Mouse (Mus musculus) heart, adult 2 months (tissue): ENCODE measurements around the gene Casp7. TPM values are rescaled to one million over a fixed set of nuclear protein-coding genes. Genes with fewer than 3 reads are reported as not detected.

Experiments
- DNase-seq, 2 experiments: peaks; one replicate each; pipeline ENCODE4 v3.0.0; 2021
- H3K27ac ChIP-seq: fragments of 200-600 bp; 2 replicates; pipeline ENCODE4 v1.8.1; 2022
- H3K27me3 ChIP-seq: fragments of 200-500 bp; 2 replicates; pipeline ENCODE4 v1.6.1; 2012; ENCODE audit warnings: mild to moderate bottlenecking, low read length, inconsistent platforms, mixed read lengths; ENCODE audit not compliant: control insufficient read depth, insufficient read depth
- H3K36me3 ChIP-seq: fragments of 200-500 bp; 2 replicates; pipeline ENCODE4 v1.6.1; 2012; ENCODE audit warnings: low read length, inconsistent platforms; ENCODE audit not compliant: control insufficient read depth, insufficient read depth
- H3K4me1 ChIP-seq: fragments of 200-500 bp; 2 replicates; pipeline ENCODE4 v1.6.1; 2011; ENCODE audit warnings: low read length; ENCODE audit not compliant: control insufficient read depth, insufficient read depth
- H3K4me3 ChIP-seq: fragments of 200-600 bp; 2 replicates; pipeline ENCODE4 v1.8.1; 2022
- H3K79me2 ChIP-seq: fragments of 200-500 bp; replicated peaks from 2 replicates; pipeline ENCODE4 v1.6.1; 2012; ENCODE audit warnings: mild to moderate bottlenecking, inconsistent platforms, low read length, moderate library complexity, mixed read lengths; ENCODE audit not compliant: control insufficient read depth, insufficient read depth
- H3K9ac ChIP-seq: fragments of 200-500 bp; 2 replicates; pipeline ENCODE4 v1.6.1; 2012; ENCODE audit warnings: low read depth, mild to moderate bottlenecking, control low read depth, inconsistent platforms, low read length, mixed read lengths
- CTCF ChIP-seq: fragments of 200-600 bp; IDR thresholded peaks from 2 replicates; pipeline ENCODE4 v1.8.1; 2022; ENCODE audit warnings: antibody characterized with exemption, mild to moderate bottlenecking, moderate library complexity
- EP300 ChIP-seq: fragments of 200-500 bp; IDR thresholded peaks from 2 replicates; pipeline ENCODE4 v1.6.1; 2011; ENCODE audit warnings: low read depth, low read length, control low read depth; ENCODE audit not compliant: insufficient read depth
- POLR2A ChIP-seq: fragments of 200-500 bp; IDR thresholded peaks from 2 replicates; pipeline ENCODE4 v1.6.1; 2011; ENCODE audit warnings: mild to moderate bottlenecking, low read depth, low read length, control low read depth; ENCODE audit not compliant: insufficient read depth
- WGBS: fragments of 180-500 bp; shearing (Covaris S2); methylation state at CpG from one replicate; pipeline ENCODE4 v1.1.7; 2018; 5-methylcytosine and 5-hydroxymethylcytosine counted together
- intact Hi-C: fragments of 180-260 bp; cut with DNase I; formaldehyde crosslinking; loops from one replicate; pipeline ENCODE4 v1.15.1; 2025
- polyA plus RNA-seq: library from polyadenylated mRNA; depleted of rRNA; stranded (reverse); fragments of >200 nt; gene quantifications from 2 replicates; pipeline ENCODE4 v1.2.3, GENCODE M21; 2012
- total RNA-seq, 2 experiments: library from RNA; stranded (reverse); gene quantifications; 2 replicates each; pipeline ENCODE4 v1.2.3; 2021

Gene Casp7
- total and polyA plus RNA-seq, 3 experiments, result 9.2 to 12.5 (median 11.7) TPM

- intact Hi-C loops, result no loop called here
These were observed 54.0 kb downstream of the Casp7 start for GRCm38 (mm10) chr19:56450892-56451291.

GRCm38 (mm10) chr19:56451867-56452266, 54.9 kb downstream of the Casp7 start:
- intact Hi-C loops, result no loop called here

More at GRCm38 (mm10) chr19:56450892-56451291, 54.0 kb downstream of the Casp7 start:
- TF ChIP-seq EP300 (no peak), CTCF (no peak), POLR2A (no peak)
- no peaks in the 10 kb centered on the region; the same call in 1 of the 2 replicates for H3K4me1 ChIP-seq
- no peak overlapping the region for H3K4me3 ChIP-seq
- DNase-seq, result no peak
- no peak overlapping the region for H3K27ac ChIP-seq
- H3K27me3 ChIP-seq, result no peaks in the 10 kb centered on the region
- WGBS, result 69% methylated on average over 5 of the region's 5 CpGs
- H3K79me2 ChIP-seq, result no peaks in the 10 kb centered on the region
- H3K9ac ChIP-seq, result no peak overlapping the region
- H3K36me3 ChIP-seq, result no peaks in the 10 kb centered on the region

GRCm38 (mm10) chr19:56452421-56452820, 55.5 kb downstream of the Casp7 start:
- TF ChIP-seq POLR2A, result no peak
- no peak for TF ChIP-seq CTCF
- TF ChIP-seq EP300, result no peak
- no peaks in the 10 kb centered on the region for H3K27me3 ChIP-seq
- no peak overlapping the region for H3K4me3 ChIP-seq
- DNase-seq, result no peak
- WGBS, result 76% methylated on average over 2 of the region's 2 CpGs
- H3K27ac ChIP-seq, result no peak overlapping the region
- no peaks in the 10 kb centered on the region for H3K36me3 ChIP-seq
- no peaks in the 10 kb centered on the region; the same call in 1 of the 2 replicates for H3K4me1 ChIP-seq
- intact Hi-C loops, result no loop called here
- no peak overlapping the region for H3K9ac ChIP-seq
- no peaks in the 10 kb centered on the region for H3K79me2 ChIP-seq

More at GRCm38 (mm10) chr19:56451867-56452266, 54.9 kb downstream of the Casp7 start:
- WGBS, result 51% methylated on average over 4 of the region's 4 CpGs
- H3K27ac ChIP-seq, result no peak overlapping the region
- H3K79me2 ChIP-seq, result no peaks in the 10 kb centered on the region
- no peak for TF ChIP-seq CTCF
- no peak for TF ChIP-seq POLR2A
- TF ChIP-seq EP300, result no peak
- no peak overlapping the region for H3K9ac ChIP-seq
- no peak overlapping the region for H3K4me3 ChIP-seq
- no peaks in the 10 kb centered on the region; the same call in 1 of the 2 replicates for H3K4me1 ChIP-seq
- DNase-seq, result peak in 1 of 2 experiments; percentile 13
- no peaks in the 10 kb centered on the region for H3K36me3 ChIP-seq
- no peaks in the 10 kb centered on the region for H3K27me3 ChIP-seq

GRCm38 (mm10) chr19:56454862-56455261, 57.9 kb downstream of the Casp7 start:
- no peak overlapping the region for H3K9ac ChIP-seq
- H3K4me1 ChIP-seq, result no peaks in the 10 kb centered on the region; the same call in 1 of the 2 replicates
- H3K4me3 ChIP-seq, result no peak overlapping the region
- H3K36me3 ChIP-seq, result no peaks in the 10 kb centered on the region
- no peaks in the 10 kb centered on the region for H3K79me2 ChIP-seq
- no peaks in the 10 kb centered on the region for H3K27me3 ChIP-seq
- no peak overlapping the region for H3K27ac ChIP-seq
- 48% methylated on average over 4 of the region's 4 CpGs for WGBS
- no peak for DNase-seq
- intact Hi-C loops, result no loop called here
- TF ChIP-seq CTCF (no peak), EP300 (no peak), POLR2A (no peak)

- 51% methylated on average over 2 of the region's 2 CpGs for WGBS
- H3K36me3 ChIP-seq, result no peaks in the 10 kb centered on the region
- no peak for DNase-seq
- H3K4me3 ChIP-seq, result no peak overlapping the region
- H3K27me3 ChIP-seq, result no peaks in the 10 kb centered on the region
- no peak overlapping the region for H3K27ac ChIP-seq
- no peaks in the 10 kb centered on the region; the same call in 1 of the 2 replicates for H3K4me1 ChIP-seq
- no peak for TF ChIP-seq EP300
- no peak for TF ChIP-seq CTCF
- no peak for TF ChIP-seq POLR2A
- no peak overlapping the region for H3K9ac ChIP-seq
- intact Hi-C loops, result no loop called here
- H3K79me2 ChIP-seq, result no peaks in the 10 kb centered on the region
These were observed 58.4 kb downstream of the Casp7 start for GRCm38 (mm10) chr19:56455369-56455768.

GRCm38 (mm10) chr19:56457569-56457968, 60.6 kb downstream of the Casp7 start:
- Histone ChIP-seq H3K79me2 (no peaks in the 10 kb centered on the region), H3K27me3 (no peaks in the 10 kb centered on the region), H3K4me1 (peaks cover 3% of the 10 kb centered on the region; the same call in 1 of the 2 replicates), H3K27ac (no peak overlapping the region), H3K4me3 (no peak overlapping the region), H3K9ac (no peak overlapping the region), H3K36me3 (no peaks in the 10 kb centered on the region)
- TF ChIP-seq EP300 (no peak), CTCF (no peak), POLR2A (no peak)
- DNase-seq, result no peak
- intact Hi-C loops, result no loop called here
- WGBS, result 90% methylated on average over 4 of the region's 4 CpGs
